Mouse (Mus musculus): ENCODE measurements around the gene Slc2a13.

Gene Slc2a13

DNA sequence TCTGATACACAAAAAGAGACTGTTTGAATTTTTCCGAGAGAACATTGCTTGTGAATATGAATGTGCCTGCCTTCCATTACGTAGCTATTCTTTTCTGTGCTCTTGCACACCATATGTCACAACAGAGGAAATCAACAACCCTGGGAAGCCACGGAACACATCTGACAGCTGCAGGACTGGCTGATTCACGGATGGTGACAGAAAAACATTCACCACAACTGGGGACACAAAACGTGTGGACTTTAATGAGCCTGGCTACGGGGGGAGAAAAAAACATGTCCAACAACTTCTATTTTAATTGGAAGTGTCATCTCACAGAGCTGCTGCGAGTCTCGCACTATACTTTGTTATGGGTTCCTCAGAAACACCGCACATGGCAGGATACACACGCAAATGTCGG lies 196.0 kb downstream of the Slc2a13 start:
- no peak for DNase-seq (ENCODE audit: low read depth, low spot score)

DNA sequence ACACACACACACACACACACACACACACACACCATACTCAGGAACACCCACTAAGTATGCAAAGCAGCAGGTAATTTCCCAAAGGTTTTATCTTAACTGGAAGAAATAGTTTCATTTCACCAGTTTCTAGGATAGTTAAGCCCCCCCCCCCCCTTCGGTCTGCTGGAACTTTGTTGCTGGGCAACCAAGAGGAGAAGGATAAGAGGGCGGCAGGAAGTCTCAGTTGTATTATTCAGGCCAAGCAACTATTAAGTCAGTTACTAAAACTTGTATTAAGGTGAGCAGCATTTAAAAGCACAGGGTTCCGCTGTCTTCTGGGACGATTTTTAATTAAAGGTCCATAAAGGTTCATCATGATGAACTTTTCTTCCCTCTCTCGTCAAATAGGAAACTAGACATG lies 198.6 kb downstream of the Slc2a13 start:
- DNase-seq (ENCODE audit: low read depth, low spot score): no peak

DNA sequence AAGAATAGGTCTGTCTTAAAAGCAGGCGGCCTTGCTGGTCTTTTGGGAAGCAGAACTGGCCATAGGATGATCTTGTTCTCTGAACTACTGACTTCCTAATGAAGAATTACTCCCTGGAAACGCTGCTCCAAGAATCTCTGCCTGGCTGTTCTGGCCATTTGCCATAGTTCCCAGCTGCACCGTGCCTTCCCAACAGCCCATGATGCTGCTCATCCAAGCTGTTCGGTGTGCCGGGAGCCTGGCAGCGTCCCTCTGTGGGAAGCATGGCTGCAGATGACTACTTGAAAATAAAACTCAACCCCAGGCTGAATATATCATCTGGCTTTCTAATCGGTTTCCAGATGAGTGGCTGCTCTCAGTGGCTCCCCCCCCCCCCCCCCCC lies 199.9 kb downstream of the Slc2a13 start:
- no peak for DNase-seq (ENCODE audit: low read depth, low spot score)

DNA sequence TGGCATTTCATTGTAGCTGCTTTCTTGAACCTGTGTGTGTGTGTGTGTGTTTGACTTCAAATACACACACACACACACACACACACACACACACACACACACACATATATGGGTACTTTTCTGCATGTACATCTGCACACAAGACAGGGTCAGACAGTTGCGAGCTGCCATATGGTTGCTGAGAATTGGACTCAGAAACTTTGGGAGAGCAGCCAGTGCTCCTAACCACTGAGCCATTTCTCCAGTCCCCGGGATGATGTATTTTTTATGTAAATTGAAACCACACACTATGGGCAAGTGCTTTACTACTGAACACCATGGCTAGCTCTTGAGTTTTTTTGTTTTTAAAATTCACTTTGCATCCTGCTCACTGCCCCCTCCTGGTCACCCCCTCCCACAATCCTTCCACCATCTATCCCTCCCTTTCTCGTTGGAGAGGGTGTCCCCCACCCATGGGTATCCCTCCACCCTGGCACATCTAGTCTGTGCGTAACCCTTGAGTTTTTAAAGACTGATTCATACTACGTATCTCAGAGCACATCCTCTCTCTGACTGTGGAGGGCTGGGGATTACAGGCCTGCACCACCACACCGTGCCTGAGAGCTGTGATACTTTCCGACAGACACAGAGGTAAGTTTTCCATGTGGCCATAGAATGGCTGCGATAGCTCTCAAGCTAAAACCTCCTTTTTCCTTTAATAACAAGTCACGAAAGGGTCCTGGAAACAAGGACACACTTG lies 200.4 kb downstream of the Slc2a13 start:
- DNase-seq (ENCODE audit: low read depth, low spot score): no peak

DNA sequence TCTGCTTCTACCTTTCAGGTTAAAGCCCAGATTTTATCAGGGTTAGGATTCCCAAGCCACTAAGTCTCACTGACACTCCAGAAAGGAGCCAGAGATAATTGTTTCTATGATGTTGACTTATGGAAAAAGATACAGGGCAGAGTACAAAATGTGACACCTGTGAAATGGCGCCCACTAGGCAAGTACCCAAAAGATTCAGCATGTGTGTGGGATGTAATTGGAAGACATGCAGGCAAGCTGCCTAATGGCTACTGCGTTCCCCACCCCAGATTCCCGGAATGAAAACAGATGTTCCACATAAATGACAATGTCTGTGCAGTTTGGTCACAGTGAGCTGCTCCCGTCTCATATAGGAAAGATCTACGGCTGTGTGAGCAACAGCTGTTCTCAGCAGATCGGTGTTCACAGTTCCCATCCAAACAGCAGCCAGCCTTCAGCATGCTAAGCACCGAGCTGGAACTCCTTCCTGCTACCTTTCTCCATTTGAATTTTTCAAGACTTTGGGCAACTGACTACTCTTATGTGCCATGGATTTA lies 201.1 kb downstream of the Slc2a13 start:
- DNase-seq (ENCODE audit: low read depth, low spot score): no peak

DNA sequence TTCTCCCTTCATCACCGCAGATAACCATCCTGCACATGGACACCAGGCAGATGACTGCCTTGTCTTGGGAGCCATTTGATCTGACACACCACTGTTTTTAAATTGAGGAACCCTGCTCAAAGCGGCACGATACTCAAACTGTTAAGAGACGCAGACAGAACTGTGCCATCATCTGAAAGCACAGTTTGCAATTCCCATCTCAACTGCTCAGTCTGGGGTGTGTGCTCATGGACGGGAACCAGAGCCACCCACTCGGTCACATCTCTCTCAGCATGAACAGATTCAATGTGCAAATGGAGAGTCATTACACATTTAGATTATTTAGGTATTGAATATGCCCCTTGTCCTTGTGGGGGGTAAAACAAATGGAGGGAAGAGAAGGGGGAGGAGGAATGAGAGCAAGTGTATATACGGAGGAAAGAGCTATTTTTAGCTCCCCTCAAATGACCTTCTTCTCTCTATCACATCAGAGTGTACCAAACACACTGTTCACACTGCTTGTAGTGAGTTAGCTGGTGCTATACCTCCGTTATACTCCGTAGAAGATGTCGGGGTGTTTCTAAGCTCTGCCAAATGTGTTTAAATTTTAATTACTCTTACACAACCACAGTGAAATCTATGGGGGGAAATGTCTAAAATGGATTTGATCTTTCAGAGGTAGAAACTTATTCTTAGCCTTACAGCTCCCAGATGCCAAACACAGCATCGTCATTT lies 203.2 kb downstream of the Slc2a13 start:
- no peak for DNase-seq (ENCODE audit: low read depth, low spot score)

DNA sequence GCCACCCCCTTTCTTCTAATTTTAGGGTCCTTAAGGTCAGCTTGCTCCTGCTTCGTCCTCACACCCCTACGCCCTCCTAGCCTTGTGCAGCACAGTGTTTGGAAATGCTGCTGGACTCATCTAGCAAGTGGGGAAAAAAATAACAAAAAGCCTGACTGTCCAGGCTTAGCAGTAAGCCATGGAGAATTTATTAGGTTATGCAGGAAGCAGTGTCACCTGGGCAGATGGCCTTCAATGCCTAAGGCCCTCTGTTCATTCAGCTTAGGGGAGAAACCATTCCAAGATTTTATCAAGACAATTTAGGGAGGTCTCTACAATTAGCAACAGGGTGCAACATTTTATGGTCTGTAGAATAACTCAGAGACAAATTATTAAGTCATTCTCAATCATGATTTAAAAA lies 212.6 kb downstream of the Slc2a13 start:
- DNase-seq (ENCODE audit: low read depth, low spot score): no peak

DNA sequence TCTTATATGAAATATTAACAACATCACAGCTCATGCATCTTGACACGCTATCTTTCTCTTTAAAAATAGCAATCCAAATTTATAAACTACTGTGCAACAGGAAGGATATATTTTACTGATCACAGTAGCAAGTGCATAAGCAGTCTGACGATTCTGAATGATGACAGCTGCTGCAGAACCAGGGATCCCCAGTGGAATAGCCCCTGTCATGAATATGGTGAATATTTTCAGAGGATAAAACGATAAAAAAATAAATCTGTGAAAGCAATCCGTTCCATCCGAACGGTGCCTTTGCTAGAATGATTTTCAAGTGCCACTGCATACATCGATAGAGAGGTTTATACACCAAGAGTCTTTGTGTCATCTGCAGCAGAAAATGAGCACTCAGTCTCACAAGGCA lies 222.1 kb downstream of the Slc2a13 start:
- DNase-seq (ENCODE audit: low read depth, low spot score): no peak

DNA sequence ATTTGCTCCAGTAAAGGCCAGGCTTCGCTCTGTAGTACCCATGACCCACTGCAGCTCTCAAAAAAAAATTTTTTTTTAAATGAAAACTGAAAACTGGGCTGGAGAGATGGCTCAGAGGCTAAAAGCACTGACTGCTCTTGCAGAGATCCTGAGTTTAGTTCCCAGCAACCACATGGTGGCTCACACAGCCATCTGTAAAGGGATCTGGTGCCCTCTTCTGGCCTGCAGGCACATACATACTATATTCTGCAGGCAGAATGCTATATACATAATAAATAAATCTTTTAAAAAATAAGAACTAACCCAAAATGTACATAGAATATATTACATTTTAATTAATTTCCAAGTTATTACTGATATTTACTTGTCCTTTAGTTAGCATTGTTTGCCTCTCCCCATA lies 234.7 kb downstream of the Slc2a13 start:
- DNase-seq (ENCODE audit: low read depth, low spot score): peak; percentile 23

DNA sequence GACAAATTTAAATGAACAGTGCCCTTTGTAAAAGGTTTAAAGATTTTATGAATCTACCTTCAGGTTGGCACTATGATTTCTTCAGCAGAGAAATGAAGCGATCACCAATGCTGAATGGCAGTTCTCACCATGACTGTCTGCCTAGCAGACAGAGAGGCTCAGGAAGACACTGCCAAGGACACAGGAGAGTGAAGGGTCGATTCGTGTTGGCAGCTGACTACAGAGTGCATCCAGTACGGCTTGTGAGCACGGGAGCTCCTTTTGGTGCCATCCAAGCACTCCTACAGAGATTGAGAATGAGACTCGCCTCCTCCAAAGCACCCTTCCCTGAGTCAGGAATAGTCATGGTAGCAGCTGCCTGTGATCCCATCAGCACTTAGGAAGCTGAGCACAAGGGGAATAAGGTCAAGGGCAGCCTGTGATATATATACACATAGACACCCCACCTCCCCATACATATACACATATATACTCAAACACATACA lies 238.6 kb downstream of the Slc2a13 start:
- no peak for DNase-seq (ENCODE audit: low read depth, low spot score)

DNA sequence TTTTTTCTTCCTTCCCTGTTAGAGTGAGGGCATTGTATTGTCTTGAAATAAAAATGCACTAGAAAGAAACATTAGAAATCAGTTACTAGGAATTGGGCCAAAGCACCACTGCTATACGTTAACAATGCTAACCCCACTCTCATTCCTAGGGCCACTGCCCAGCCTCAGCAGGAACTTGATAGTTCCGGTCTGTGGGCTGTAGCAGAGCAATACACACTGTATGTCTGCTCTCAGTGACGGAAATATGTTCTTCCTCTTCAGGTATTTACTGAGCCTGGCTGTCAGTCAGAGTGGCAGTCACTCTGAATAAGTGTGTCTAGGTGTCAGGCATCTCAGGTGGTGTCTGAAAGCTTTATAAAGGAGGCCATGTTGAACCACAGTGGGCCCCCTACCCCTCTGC lies 245.3 kb downstream of the Slc2a13 start:
- no peak for DNase-seq (ENCODE audit: low read depth, low spot score)

DNA sequence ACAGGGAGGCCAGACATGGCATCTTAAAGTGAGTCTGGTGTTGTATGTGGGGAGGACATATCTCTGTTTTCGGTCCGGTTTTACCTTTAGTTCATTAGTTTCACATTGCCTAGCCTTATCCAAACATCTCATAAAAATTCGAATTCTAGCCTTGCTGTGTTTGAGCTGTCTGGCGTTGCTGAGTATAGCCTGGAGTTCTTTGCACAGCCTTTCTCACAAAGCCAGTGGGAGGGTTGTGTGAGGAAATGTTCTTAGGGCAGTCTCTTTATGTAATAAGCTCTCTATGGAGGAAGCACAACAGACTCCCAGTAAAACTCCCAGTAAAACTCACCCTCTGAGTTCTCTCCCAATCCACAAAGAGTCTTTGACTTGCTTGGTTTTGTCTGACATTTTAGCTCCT lies 246.0 kb downstream of the Slc2a13 start:
- DNase-seq (ENCODE audit: low read depth, low spot score): no peak

DNA sequence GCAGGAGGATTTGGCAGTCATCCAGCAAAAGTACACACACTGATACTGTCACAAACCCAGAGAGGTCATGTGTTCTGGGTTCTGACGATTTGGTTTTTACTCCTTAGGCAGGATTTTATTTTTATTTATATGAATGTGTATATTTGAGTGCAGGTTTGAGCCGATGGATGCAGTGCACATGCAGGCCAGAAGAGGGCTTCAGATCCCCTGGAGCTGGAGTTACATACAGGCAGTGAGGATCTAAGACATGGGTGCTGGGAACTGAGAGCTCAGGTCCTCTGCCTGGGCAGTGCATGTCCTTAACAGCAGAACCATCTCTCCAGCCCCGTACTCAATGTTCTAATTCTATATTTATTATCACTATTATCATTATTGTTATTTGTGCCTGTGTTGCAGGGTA lies 253.7 kb downstream of the Slc2a13 start:
- peak; percentile 9 for DNase-seq (ENCODE audit: low read depth, low spot score)

DNA sequence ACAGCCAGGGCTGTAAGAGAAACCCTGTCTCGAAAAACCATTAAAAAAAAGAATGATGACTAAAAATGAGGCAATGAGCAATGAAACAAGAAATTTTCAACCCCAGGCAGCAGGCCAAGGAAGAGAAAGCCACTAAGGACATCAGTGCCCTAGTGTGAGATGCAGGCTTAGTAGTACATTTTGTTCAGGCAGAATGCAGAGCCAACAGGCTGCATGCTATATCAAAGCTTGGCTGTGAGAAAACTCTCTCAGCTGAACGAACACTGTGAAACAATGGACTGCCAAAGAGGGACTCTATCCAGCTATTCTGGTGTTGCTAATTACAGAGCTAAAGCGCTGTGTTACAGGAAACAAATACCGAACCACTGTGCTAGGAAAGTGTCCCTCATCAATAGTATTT lies 256.1 kb downstream of the Slc2a13 start:
- no peak for DNase-seq (ENCODE audit: low read depth, low spot score)

DNA sequence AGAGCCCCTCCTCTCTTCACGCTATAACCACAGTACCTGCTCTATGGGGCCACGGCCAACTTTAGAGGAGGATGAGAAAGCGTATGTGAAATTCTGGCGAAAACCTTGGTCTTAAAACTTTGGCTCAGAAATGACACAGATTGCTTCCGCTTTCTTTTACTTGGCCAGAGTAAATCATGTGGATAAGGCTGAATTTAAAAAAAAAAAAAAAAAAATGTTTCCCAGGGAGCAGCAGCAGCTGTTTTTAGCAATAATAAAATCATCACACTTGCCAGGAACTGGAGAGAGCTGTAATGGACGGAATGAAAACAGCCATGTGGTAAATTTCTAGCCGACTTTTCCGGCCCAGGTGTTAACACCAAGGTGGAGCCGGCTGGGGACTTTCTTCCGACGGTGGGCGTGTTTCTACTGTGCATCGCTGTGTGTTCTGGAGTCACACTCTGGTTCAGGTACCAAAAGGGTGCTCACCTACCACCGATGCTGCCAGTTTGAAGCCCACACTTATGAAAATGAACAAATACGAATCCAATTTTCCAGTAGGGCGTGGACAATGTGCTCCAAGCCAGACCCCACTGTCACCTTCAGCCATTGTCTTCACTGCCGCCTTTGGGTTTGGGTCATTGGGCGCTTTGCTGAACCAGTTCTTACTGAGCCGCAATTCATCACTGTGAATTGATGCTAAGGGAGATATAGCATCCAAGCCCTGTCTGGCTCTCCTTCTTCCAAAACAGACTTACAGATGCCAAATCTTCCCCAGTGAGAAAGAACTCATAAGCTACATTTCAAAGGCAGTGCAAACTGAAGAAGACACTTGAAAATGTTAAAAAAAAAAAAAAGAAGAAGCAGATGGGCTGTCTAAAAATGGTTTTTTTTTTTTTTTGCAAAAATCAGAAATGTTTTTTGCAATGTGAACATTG lies 258.4 kb downstream of the Slc2a13 start:
- no peak for DNase-seq (ENCODE audit: low read depth, low spot score)

DNA sequence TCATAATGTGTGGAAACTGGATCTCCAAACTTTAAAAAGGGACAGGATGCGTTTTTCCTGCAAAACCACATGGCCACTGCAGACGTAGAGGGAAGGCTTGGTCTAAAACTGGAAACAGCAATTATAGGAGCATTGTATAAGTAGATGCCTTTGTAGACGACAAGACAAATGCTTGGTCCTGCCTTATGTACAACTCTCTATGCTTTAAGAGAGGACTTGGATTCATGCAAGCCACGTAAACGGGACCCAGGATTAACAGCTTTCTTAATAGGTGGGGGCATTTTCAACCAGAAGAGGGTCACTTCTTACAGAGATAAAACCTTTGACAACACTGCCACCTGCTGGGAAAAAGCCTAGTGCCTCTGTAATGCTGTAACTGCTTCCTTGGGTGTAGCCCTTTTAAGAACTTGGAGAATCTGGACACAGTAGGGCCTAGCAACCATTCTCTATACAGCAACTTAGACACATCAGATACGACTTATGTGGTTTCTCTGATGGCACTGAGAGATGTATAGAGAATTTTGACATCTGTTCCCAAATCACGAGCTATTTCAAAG lies 268.7 kb downstream of the Slc2a13 start:
- peak; percentile 72 for DNase-seq (ENCODE audit: low read depth, low spot score)

DNA sequence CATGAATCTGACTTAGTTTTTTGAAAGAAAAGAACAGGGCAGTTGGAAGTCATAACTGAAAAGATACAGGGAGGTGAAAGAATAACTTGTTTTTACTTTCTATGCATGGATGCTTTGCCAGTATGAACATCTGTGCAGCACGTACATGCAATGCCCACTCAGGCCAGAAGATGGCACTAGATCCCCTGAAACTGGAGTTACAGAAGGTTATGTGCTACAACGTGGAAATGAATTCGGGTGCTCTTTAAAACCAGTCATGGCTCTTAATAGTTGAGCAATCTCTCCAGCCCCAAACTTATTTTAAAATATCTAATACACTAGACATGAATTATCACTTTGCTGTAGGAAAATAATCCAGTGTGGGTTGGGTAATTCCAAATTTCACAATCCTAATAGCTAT lies 271.7 kb downstream of the Slc2a13 start:
- peak; percentile 69 for DNase-seq (ENCODE audit: low read depth, low spot score)

DNA sequence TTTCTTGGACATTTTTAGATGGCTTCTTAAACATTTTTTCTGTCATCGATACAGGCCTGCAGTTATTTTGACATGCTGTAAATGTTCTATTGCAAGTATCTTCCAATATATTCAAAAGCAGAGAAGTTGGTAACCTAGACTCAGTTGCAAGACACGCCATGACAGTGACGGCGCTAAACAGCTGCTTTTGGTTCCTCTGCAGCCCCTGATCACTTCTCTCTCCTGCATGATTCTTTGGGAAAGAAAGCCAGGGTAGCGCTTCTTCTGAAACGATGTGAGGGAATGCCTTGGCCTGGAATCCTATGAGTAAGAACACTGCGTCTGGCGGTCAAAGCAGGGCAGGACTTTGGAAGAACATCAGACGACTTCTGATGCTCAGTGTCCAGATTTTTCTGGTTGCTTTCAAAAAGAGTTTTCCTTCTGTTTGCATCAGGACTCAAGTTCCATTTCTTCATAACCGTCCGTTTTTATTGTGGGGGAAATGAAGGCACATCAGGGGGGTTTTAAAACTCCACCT lies 273.7 kb downstream of the Slc2a13 start:
- DNase-seq (ENCODE audit: low read depth, low spot score): no peak

DNA sequence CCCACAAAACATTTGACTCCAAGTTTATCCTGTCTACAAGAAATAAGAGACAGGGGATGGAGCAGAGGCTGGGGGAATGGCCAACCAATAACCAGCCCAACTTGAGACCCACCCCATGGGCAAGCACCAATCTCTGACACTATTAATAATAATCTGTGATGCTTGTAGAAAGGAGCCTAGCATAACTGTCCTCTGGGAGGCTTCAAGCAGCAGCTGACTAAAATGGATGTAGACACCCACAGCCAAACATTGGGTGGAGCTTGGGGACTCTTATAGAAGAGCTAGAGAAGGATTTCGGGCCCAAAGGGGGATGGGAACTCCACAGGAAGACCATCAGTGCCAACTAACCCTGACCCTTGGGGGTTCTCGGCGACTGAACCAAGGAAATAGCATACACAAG lies 289.6 kb downstream of the Slc2a13 start:
- DNase-seq (ENCODE audit: low read depth, low spot score): no peak

DNA sequence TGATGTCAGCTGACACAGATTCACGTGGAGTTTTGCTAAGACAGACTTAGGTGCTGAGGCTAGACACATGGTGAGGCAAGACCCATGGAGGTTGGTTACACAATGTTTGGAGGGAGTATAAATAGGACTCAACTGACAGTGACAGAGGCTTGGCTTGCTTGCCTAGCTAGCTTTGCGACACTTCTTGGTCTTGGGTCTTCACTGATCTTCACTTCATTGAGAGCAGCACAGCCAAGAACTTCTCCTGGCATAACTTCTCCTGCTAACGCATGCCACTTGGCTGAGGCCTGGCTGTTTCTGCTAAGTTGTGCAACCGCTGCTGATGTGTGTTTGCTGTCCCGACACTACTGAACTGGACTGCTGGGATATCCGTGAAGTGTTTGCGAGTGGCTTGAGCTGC lies 290.2 kb downstream of the Slc2a13 start:
- DNase-seq (ENCODE audit: low read depth, low spot score): no peak

DNA sequence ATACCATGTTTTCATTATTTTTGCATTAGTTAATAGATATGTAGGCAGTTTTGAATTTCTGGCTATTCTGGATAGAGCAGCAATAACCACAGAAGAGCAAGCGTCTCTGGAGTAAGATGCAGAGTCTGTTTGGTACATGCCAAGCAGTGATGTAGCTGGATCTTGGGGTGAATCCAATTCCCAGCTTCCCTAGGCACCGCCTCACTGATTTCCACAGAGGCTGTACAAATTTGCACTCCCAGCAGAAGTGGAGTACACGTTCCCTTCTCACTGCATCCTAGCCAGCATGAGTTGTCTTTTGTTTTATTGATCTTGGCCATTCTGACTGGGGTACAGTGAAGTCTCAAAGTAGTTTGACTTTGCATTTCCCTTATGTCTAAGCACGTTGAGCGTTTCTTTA lies 291.5 kb downstream of the Slc2a13 start:
- DNase-seq (ENCODE audit: low read depth, low spot score): no peak

All from ES-CJ7 (cell line).